Mouse (Mus musculus): Measurements from ENCODE around the gene Ttc29.

The Ttc29 gene

DNA sequence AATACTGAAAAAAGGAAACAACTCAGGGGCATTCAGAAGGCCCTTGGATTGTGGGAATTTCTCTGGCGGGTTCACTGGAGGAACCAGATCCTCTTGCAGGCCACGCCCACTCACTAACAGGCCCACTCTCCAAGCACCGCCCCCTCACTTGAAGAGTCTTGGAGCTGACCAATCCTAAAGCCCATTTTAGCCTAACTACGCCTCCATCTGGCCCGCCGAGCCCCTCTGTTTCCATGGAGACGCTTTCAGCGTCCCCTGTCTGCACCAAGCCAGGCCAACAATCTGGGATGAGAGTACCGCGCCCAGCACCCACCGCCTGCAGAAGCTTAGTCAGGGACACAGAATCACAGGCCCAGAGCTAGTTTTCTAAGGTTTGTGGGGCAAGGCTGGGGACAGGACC lies at the start of gene Ttc29:
Gene Ttc29, plus strand, starts transcription at position 224 of the 400 bp plus-strand sequence.
- peak; percentile 76 for DNase-seq

DNA sequence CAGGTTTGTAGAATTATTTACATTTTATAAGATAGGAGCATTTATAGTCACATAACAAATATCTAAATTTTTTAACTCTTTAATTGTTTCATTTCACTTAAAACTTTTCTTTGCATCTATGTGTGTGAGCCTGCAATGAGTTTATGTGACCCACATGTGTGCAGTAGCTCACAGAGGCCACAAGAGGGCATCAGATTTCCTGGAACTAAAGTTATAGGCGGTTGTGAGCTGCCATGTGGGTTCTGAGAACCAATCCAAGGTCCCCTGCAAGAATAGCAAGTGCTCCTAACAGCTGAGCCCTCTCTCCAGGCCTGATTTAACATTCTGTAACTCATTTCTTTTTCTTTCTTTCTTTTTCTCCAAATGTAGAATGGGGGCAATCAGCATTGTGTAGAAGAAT lies 41.7 kb upstream of the Ttc29 start:
- no peak for DNase-seq

DNA sequence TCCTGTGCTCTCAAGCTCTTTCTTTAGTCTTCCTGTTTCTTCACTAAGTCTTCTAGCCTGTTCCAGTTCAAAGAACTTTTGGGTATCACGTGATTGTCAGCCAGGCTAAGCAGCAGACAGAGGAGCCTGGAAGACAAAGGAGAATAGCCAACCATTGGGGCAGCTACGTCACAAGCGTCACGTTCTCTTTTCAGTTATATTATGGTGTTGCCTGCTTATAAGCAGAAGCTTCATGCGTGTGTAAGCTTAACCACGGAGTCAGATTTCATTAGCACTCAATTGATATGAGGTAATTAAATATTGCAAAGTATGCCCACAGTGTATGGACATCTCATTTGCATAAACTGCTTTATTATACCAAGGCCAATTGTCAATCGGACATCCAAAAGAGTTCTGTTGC lies 30.4 kb upstream of the Ttc29 start:
- DNase-seq: no peak

DNA sequence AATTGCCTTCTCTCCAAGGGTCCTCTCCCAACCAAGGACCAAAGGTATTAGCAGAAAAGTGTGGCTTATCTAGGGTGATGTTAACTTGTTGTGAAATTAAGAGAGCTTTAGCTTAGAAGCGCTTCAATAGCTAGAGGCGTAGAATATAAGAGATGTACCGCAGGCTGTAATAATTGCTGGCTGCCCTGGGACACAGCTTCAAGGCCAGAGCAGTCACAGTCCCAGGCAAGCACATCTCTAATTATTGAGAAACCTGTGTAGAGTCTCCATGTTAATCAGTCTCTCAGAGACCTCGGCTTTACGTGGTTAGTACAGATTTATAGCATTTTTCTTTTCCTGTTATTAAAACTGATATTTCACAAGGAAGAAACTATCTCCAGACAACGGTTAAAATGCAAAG lies 29.7 kb upstream of the Ttc29 start:
- DNase-seq: no peak

GRCm38 (mm10) chr8:78187087-78187486 lies 26.0 kb upstream of the Ttc29 start:
- no peak for DNase-seq

GRCm38 (mm10) chr8:78204229-78204628 lies 8.9 kb upstream of the Ttc29 start:
- DNase-seq: peak; percentile 14

- DNase-seq: no peak
These were observed 2.7 kb upstream of the Ttc29 start for GRCm38 (mm10) chr8:78210424-78210823.

DNA sequence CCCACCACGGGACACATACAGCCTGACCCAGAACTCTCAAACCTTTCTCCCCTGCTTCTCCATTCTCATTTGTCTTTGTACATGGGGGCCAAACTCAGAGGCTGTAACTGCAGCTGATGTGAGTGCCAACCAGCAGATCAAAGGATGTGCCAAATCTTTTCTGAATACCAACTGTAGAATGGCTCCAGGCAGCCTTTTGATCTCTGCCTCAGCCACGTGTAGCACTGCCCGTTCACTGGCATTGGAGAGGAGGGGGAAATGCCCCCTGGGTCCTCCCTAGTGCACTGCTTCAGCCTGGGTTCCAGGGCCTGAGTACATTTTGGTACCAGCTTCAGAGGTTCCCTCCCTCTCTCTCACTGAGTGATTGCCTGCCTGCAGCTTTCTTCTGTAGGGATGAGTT lies 1.5 kb downstream of the Ttc29 start:
- DNase-seq: no peak

DNA sequence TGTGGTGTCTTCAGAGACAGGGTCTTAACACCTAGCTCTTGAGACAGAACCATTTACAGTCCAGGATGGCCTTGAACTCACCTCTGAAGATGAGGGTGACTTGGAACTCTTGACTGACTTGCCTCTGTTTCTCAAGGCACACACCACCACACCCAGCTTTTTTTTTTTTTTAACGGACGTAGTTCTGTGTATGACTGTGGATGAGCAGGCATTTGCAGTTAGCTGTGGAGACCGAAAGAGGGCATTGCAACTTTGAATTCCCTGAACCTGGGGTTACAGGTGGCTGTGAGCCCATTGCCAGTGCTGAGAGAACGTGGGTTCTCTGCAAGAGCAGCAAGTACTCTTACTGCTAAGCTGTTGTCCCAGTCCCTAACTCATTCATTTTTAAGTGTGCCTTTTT lies 13.0 kb downstream of the Ttc29 start:
- DNase-seq: no peak

- DNase-seq: no peak
These were observed 17.6 kb downstream of the Ttc29 start for GRCm38 (mm10) chr8:78230721-78231120.

- DNase-seq: no peak
These were observed 20.0 kb downstream of the Ttc29 start for GRCm38 (mm10) chr8:78232870-78233707.

DNA sequence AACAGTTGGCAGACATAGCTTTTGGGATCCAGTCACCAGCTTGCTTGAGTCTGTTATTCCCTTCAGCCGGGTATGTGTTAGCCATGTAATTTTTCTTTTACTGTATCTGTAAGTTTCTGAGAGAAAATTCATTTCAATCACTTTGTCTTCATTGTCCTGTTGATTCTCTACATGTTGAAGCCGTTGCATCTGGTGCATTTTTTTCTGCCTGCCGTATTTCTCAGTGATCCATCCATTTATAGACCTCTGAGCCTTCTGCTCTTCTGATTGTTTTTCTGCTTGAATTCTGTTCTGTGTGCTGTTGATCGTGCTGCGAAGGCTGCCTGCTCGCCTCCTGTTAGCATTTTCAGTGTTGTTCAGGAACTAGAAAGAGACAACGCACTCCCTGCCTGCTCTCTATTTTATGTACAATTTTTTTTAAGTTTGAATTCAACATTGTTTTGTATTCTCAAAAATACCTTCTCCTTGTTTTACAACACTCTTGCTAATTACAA lies 20.7 kb downstream of the Ttc29 start:
- DNase-seq: no peak

GRCm38 (mm10) chr8:78237972-78238675 lies 25.0 kb downstream of the Ttc29 start:
- DNase-seq: peak; percentile 23

DNA sequence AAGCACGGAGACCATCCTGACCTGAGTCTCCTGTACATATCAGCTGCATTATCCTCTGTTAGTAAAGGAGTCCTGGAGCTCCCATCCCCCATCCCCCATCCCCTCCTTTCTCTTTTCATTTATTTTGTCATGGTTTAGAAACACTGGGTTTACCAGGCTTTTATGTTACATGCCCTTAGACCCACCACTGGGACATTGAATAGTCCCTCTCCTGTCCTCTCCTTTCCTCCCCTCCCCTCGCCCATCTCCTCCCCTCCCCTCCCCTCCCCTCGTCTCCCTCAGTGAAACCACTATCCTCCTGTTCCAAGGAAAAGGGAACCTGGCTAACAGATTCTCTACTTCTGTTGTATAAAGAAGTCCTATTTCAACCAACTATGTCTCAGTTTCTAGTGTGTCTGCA lies 38.0 kb downstream of the Ttc29 start:
- DNase-seq: no peak

GRCm38 (mm10) chr8:78254374-78254773 lies 41.3 kb downstream of the Ttc29 start:
- no peak for DNase-seq

DNA sequence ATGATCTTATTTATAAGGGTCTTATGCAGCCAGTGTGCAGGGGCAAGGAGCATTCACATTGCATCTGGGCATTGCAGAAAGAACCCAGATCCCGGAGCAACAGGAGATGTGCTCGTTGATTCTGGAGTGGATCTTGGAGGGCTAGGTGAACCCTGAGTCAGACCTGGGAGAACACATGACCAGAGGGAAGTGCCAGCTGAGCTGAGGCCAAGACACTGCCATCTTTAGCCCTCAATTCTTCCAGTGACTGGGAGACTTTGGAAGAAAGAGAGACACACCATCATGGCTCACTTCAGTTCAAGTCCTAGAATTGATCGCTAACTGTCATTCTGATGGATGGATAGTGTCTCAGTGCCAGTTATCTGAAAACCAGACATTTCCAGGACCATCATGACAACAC lies 41.9 kb downstream of the Ttc29 start:
- no peak for DNase-seq

DNA sequence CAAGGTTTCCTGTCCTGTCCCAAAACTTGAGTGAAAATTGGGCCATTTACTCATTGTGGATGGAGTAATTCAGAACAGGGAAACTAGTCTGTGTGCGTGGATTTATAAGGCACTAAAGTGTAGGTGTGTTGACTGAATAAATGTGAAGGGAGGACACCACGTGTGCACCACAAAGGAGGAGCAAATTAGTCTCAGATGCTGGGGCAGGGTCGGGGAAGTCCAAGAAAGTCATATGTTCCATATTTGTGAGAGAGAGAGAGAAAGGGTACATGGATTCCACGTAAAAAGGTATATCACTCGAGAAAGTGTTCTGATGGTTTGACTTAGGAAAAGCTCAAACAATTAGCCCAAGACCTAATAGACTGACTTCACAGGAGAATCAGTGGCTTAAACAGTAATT lies 52.4 kb downstream of the Ttc29 start:
- DNase-seq: no peak

- no peak for DNase-seq
These were observed 53.1 kb downstream of the Ttc29 start for GRCm38 (mm10) chr8:78266231-78266630.

- DNase-seq: no peak
These were observed 54.9 kb downstream of the Ttc29 start for GRCm38 (mm10) chr8:78267894-78268411.

- no peak for DNase-seq
These were observed 56.2 kb downstream of the Ttc29 start for GRCm38 (mm10) chr8:78269281-78269680.

GRCm38 (mm10) chr8:78271391-78271790 lies 58.3 kb downstream of the Ttc29 start:
- DNase-seq: no peak

GRCm38 (mm10) chr8:78276120-78276519 lies 63.0 kb downstream of the Ttc29 start:
- no peak for DNase-seq

DNA sequence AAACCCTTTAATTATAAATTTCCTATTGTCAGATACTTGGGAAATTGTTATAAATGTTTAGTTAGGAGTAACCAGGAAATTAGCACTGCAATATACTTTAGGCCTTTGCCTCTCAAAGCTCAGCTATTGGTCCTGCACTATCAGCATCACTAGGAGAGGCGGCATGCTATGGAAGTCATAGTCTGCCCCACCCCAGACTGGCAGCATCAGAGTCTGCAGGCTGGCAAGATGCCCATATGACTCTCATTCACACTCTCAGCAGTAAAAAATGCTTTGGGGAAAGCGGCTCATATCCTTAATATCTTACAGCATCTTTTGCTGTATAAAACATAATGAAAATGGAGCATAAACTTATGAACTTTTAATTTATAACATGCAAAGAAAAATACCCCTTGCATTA lies 64.3 kb downstream of the Ttc29 start:
- DNase-seq: no peak

GRCm38 (mm10) chr8:78278598-78278997 lies 65.5 kb downstream of the Ttc29 start:
- DNase-seq: no peak

All from lung, postnatal 10 days (tissue).